Mouse (Mus musculus) WW6 (cell line): ENCODE measurements at regions not wholly inside any gene's neighbourhood (a gene's known extent, or its start where the extent isn't known, plus 50 kb on each side); places are given as distances from the start of the nearest gene placed in this dataset.
"Not testable (repeated sequence)": the region's sequence is repeated elsewhere in the genome, so short reads cannot be mapped to it uniquely, and the experiment has no call there.

Experiments
- DNase-seq: peaks from one replicate; pipeline ENCODE4 v3.0.0-alpha.2; 2013; ENCODE audit warnings: low read depth, low spot score

- DNase-seq: not testable (repeated sequence)
Measured at GRCm38 (mm10) chr5:104576991-104577390, 68.8 kb downstream of the BC005561 start.

DNA sequence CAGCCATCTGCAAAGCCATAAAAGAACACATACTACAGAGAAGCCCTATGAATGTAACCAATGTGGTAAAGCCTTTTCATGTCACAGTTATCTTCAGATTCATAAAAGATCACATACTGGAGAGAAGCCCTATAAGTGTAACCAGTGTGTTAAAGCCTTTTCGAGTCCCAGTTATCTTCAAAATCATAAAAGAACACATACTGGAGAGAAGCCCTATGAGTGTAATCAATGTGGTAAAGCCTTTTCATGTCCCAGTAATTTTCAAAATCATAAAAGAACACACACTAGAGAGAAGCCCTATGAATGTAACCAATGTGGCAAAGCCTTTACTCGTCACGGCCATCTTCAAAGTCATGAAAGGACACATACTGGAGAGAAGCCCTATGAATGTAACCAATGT is 74.2 kb downstream of the BC005561 start:
- not testable (repeated sequence) for DNase-seq

DNA sequence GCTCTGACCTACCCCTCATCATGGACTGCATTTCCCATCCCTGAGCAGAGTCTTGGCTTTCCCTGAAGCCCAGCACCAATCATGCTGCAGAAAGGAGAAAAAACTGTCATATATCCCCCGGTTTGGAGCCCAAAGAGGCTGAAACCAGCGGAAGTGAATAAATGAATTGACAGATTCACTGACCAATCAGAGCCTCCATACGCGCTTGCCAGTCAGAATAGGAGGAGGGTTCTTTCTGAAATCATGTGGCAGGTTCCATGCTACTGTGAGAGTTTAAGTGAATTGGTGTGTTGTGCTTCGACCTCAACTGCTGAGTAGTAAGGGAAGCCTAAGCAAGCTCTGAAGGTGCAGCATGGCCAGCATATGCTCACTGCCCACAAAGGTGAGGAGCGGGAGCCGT is 101.0 kb downstream of the BC005561 start:
- peak; percentile 61 for DNase-seq
